Mouse (Mus musculus) embryonic facial prominence, embryonic 15.5 days (tissue): Measurements from ENCODE around the gene Gpr84. TPM values are rescaled to one million over a fixed set of nuclear protein-coding genes. Genes with fewer than 3 reads are reported as not detected.
A peak's percentile ranks its signal among the peaks of the same experiment; 100 is the strongest.

Experiments used
- ATAC-seq: fragments of 200-750 bp; cut with Nextera tagmentation; 2 replicates; pipeline ENCODE4 v1.8.0; 2017; ENCODE audit warnings: low read depth, moderate TSS enrichment; ENCODE audit not compliant: insufficient number of reproducible peaks, low FRiP score, low TSS enrichment
- H3K27ac ChIP-seq: fragments of 300-500 bp; sonication (generic); replicated peaks from 2 replicates; pipeline ENCODE4 v1.5.1; 2015; ENCODE audit warnings: mild to moderate bottlenecking, inconsistent platforms
- H3K27me3 ChIP-seq: fragments of 300-500 bp; sonication (generic); 2 replicates; pipeline ENCODE4 v1.6.1; 2015; ENCODE audit warnings: inconsistent platforms
- H3K36me3 ChIP-seq: fragments of 300-500 bp; sonication (generic); 2 replicates; pipeline ENCODE4 v1.6.1; 2015; ENCODE audit warnings: mild to moderate bottlenecking, inconsistent platforms
- H3K4me1 ChIP-seq: fragments of 300-500 bp; sonication (generic); 2 replicates; pipeline ENCODE4 v1.6.1; 2015; ENCODE audit warnings: inconsistent platforms
- H3K4me2 ChIP-seq: fragments of 300-500 bp; sonication (generic); replicated peaks from 2 replicates; pipeline ENCODE4 v1.6.1; 2015; ENCODE audit warnings: mild to moderate bottlenecking, inconsistent platforms
- H3K4me3 ChIP-seq: fragments of 300-500 bp; sonication (generic); replicated peaks from 2 replicates; pipeline ENCODE4 v1.5.1; 2015; ENCODE audit warnings: mild to moderate bottlenecking, inconsistent platforms
- H3K9ac ChIP-seq: fragments of 300-500 bp; sonication (generic); 2 replicates; pipeline ENCODE4 v1.6.1; 2015; ENCODE audit warnings: inconsistent platforms
- H3K9me3 ChIP-seq: fragments of 300-500 bp; sonication (generic); replicated peaks from 2 replicates; pipeline ENCODE4 v1.6.1; 2016; ENCODE audit warnings: inconsistent platforms
- WGBS: fragments of 180-500 bp; shearing (Covaris S2); methylation state at CpG from one replicate; pipeline ENCODE4 v1.1.7; 2015; 5-methylcytosine and 5-hydroxymethylcytosine counted together
- polyA plus RNA-seq: library from polyadenylated mRNA; unstranded; fragments of >200 nt; fragmentation: Nextera tagmentation; extraction: Ambion mirVana; gene quantifications from 2 replicates; pipeline ENCODE4 v1.2.1, GENCODE M21; 2015

Gene Gpr84
- polyA plus RNA-seq, 1 experiment from 2014 or later, result 0.73 TPM

GRCm38 (mm10) chr15:103305070-103305678, 5.2 kb downstream of the Gpr84 start:
- H3K9me3 ChIP-seq, result no peaks in the 10 kb centered on the region
- ATAC-seq, result peak; percentile 93
- WGBS, result under 1% methylated on average over 71 of the region's 71 CpGs
- H3K9ac ChIP-seq, result peak overlapping the region; percentile 50
- peak overlapping the region; percentile 52 for H3K4me3 ChIP-seq
- H3K27me3 ChIP-seq, result 0 out of 2 replicates have a peak, but pooled peaks cover 6% of the 10 kb centered on the region
- H3K4me2 ChIP-seq, result peak overlapping the region; percentile 73
- H3K4me1 ChIP-seq, result peaks cover 65% of the 10 kb centered on the region
- H3K36me3 ChIP-seq, result no peaks in the 10 kb centered on the region
- peak overlapping the region; percentile 96 for H3K27ac ChIP-seq

GRCm38 (mm10) chr15:103304616-103304969, 5.8 kb downstream of the Gpr84 start:
- WGBS, result 1% methylated on average over 9 of the region's 9 CpGs
- H3K9me3 ChIP-seq, result no peaks in the 10 kb centered on the region
- no peaks in the 10 kb centered on the region for H3K36me3 ChIP-seq
- H3K27ac ChIP-seq, result peak overlapping the region; percentile 95
- H3K4me1 ChIP-seq, result peaks cover 71% of the 10 kb centered on the region
- peak overlapping the region; percentile 73 for H3K4me2 ChIP-seq
- H3K9ac ChIP-seq, result peak overlapping the region; percentile 33
- 0 out of 2 replicates have a peak, but pooled peaks cover 6% of the 10 kb centered on the region for H3K27me3 ChIP-seq
- peak overlapping the region; percentile 52 for H3K4me3 ChIP-seq
- ATAC-seq, result no peak

GRCm38 (mm10) chr15:103303916-103304615, 6.3 kb downstream of the Gpr84 start:
- H3K9me3 ChIP-seq, result no peaks in the 10 kb centered on the region
- H3K9ac ChIP-seq, result no peak overlapping the region
- 9% methylated on average over 8 of the region's 8 CpGs for WGBS
- peaks cover 76% of the 10 kb centered on the region for H3K4me1 ChIP-seq
- H3K4me2 ChIP-seq, result peak overlapping the region; percentile 73
- peaks cover 3% of the 10 kb centered on the region; the same call in 1 of the 2 replicates for H3K36me3 ChIP-seq
- 0 out of 2 replicates have a peak, but pooled peaks cover 4% of the 10 kb centered on the region for H3K27me3 ChIP-seq
- peak overlapping the region; percentile 52 for H3K4me3 ChIP-seq
- no peak for ATAC-seq
- peak overlapping the region; percentile 95 for H3K27ac ChIP-seq

- H3K9me3 ChIP-seq, result no peaks in the 10 kb centered on the region
- WGBS, result 33% methylated on average over 6 of the region's 6 CpGs
- no peak overlapping the region for H3K4me2 ChIP-seq
- H3K4me1 ChIP-seq, result peaks cover 87% of the 10 kb centered on the region
- H3K9ac ChIP-seq, result 0 out of 2 replicates have a peak overlapping the region, but pooled peaks have one; percentile 15
- H3K27me3 ChIP-seq, result no peaks in the 10 kb centered on the region
- H3K27ac ChIP-seq, result peak overlapping the region; percentile 95
- peaks cover 8% of the 10 kb centered on the region; the same call in 1 of the 2 replicates for H3K36me3 ChIP-seq
- no peak for ATAC-seq
- H3K4me3 ChIP-seq, result no peak overlapping the region
These were observed 7.9 kb downstream of the Gpr84 start for GRCm38 (mm10) chr15:103302341-103303021.

- ATAC-seq, result no peak
- Histone ChIP-seq H3K9me3 (no peaks in the 10 kb centered on the region), H3K27me3 (no peaks in the 10 kb centered on the region), H3K36me3 (peaks cover 14% of the 10 kb centered on the region; the same call in 1 of the 2 replicates), H3K27ac (peak overlapping the region; percentile 95), H3K4me1 (peaks cover 85% of the 10 kb centered on the region), H3K4me2 (no peak overlapping the region), H3K4me3 (no peak overlapping the region), H3K9ac (0 out of 2 replicates have a peak overlapping the region, but pooled peaks have one; percentile 15)
- 38% methylated on average over 5 of the region's 5 CpGs for WGBS
These were observed 8.7 kb downstream of the Gpr84 start for GRCm38 (mm10) chr15:103301547-103302340.

GRCm38 (mm10) chr15:103301046-103301445, 9.4 kb downstream of the Gpr84 start:
- Histone ChIP-seq H3K27ac (peak overlapping the region; percentile 95), H3K27me3 (no peaks in the 10 kb centered on the region), H3K4me3 (no peak overlapping the region), H3K9me3 (no peaks in the 10 kb centered on the region), H3K9ac (no peak overlapping the region), H3K36me3 (peaks cover 18% of the 10 kb centered on the region; the same call in 1 of the 2 replicates), H3K4me1 (peaks cover 85% of the 10 kb centered on the region), H3K4me2 (peak overlapping the region; percentile 38)
- WGBS, result 8% methylated on average over 2 of the region's 2 CpGs
- ATAC-seq, result peak; percentile 69

- whole genome bisulfite sequencing, result 15% methylated on average over 2 of the region's 2 CpGs
- peak overlapping the region; percentile 95 for H3K27ac ChIP-seq
- no peaks in the 10 kb centered on the region for H3K9me3 ChIP-seq
- no peak for ATAC-seq
- H3K4me2 ChIP-seq, result peak overlapping the region; percentile 38
- no peak overlapping the region for H3K9ac ChIP-seq
- no peaks in the 10 kb centered on the region for H3K27me3 ChIP-seq
- H3K4me3 ChIP-seq, result no peak overlapping the region
- H3K36me3 ChIP-seq, result peaks cover 18% of the 10 kb centered on the region; the same call in 1 of the 2 replicates
- peaks cover 85% of the 10 kb centered on the region for H3K4me1 ChIP-seq
These were observed 9.9 kb downstream of the Gpr84 start for GRCm38 (mm10) chr15:103300560-103300959.

GRCm38 (mm10) chr15:103300067-103300471, 10.3 kb downstream of the Gpr84 start:
- peak; percentile 17; the same call in 1 of the 2 replicates for ATAC-seq
- Histone ChIP-seq H3K27me3 (no peaks in the 10 kb centered on the region), H3K4me3 (peak overlapping the region; percentile 6), H3K9ac (no peak overlapping the region), H3K27ac (peak overlapping the region; percentile 95), H3K9me3 (no peaks in the 10 kb centered on the region), H3K36me3 (peaks cover 18% of the 10 kb centered on the region; the same call in 1 of the 2 replicates), H3K4me1 (peaks cover 87% of the 10 kb centered on the region), H3K4me2 (peak overlapping the region; percentile 38)
- WGBS, result 5% methylated on average over 18 of the region's 18 CpGs

- 37% methylated on average over 8 of the region's 8 CpGs for WGBS
- H3K27me3 ChIP-seq, result no peaks in the 10 kb centered on the region
- peaks cover 18% of the 10 kb centered on the region; the same call in 1 of the 2 replicates for H3K36me3 ChIP-seq
- ATAC-seq, result no peak
- H3K27ac ChIP-seq, result peak overlapping the region; percentile 95
- H3K4me2 ChIP-seq, result peak overlapping the region; percentile 38
- H3K4me1 ChIP-seq, result peaks cover 87% of the 10 kb centered on the region
- no peak overlapping the region for H3K4me3 ChIP-seq
- no peak overlapping the region for H3K9ac ChIP-seq
- no peaks in the 10 kb centered on the region for H3K9me3 ChIP-seq
These were observed 10.8 kb downstream of the Gpr84 start for GRCm38 (mm10) chr15:103299644-103300043.

GRCm38 (mm10) chr15:103298861-103299616, 11.4 kb downstream of the Gpr84 start:
- Histone ChIP-seq H3K36me3 (peaks cover 18% of the 10 kb centered on the region; the same call in 1 of the 2 replicates), H3K27me3 (no peaks in the 10 kb centered on the region), H3K9me3 (no peaks in the 10 kb centered on the region), H3K9ac (no peak overlapping the region), H3K27ac (peak overlapping the region; percentile 95), H3K4me1 (peaks cover 83% of the 10 kb centered on the region), H3K4me3 (no peak overlapping the region), H3K4me2 (peak overlapping the region; percentile 38; the same call in 1 of the 2 replicates)
- no peak for ATAC-seq
- WGBS, result 62% methylated on average over 5 of the region's 5 CpGs
